Mouse (Mus musculus) CD4-positive, CD25-positive, alpha-beta regulatory T cell, adult 2 months (primary cell): ENCODE data around the gene Itga2b.

Experiments
- DNase-seq: peaks from one replicate; pipeline ENCODE4 v3.0.0-alpha.2; 2012; ENCODE audit warnings: low read depth, low spot score

Itga2b gene

GRCm38 (mm10) chr11:102469648-102470357 is at the start of gene Itga2b:
TSS of gene Itga2b (minus strand) at chr11:102470122.
- DNase-seq: no peak

GRCm38 (mm10) chr11:102514793-102515424 is 45.0 kb upstream of the Itga2b start:
- DNase-seq: no peak

- no peak for DNase-seq
Measured at GRCm38 (mm10) chr11:102510226-102510625, 40.3 kb upstream of the Itga2b start.

GRCm38 (mm10) chr11:102496732-102497131 is 26.8 kb upstream of the Itga2b start:
- DNase-seq: peak; percentile 33

GRCm38 (mm10) chr11:102496206-102496605 is 26.3 kb upstream of the Itga2b start:
- no peak for DNase-seq

- no peak for DNase-seq
Measured at GRCm38 (mm10) chr11:102495742-102496141, 25.8 kb upstream of the Itga2b start.

- no peak for DNase-seq
Measured at GRCm38 (mm10) chr11:102495114-102495513, 25.2 kb upstream of the Itga2b start.

- DNase-seq: no peak
Measured at GRCm38 (mm10) chr11:102494063-102494650, 24.2 kb upstream of the Itga2b start.

GRCm38 (mm10) chr11:102493241-102493640 is 23.3 kb upstream of the Itga2b start:
- no peak for DNase-seq

GRCm38 (mm10) chr11:102487901-102488300 is 18.0 kb upstream of the Itga2b start:
- no peak for DNase-seq

GRCm38 (mm10) chr11:102486733-102487386 is 16.9 kb upstream of the Itga2b start:
- peak; percentile 78 for DNase-seq

- DNase-seq: no peak
Measured at GRCm38 (mm10) chr11:102481779-102482178, 11.9 kb upstream of the Itga2b start.

- no peak for DNase-seq
Measured at GRCm38 (mm10) chr11:102480897-102481296, 11.0 kb upstream of the Itga2b start.

- no peak for DNase-seq
Measured at GRCm38 (mm10) chr11:102480111-102480510, 10.2 kb upstream of the Itga2b start.

- DNase-seq: no peak
Measured at GRCm38 (mm10) chr11:102479581-102479980, 9.7 kb upstream of the Itga2b start.

GRCm38 (mm10) chr11:102478671-102479070 is 8.7 kb upstream of the Itga2b start:
- no peak for DNase-seq

GRCm38 (mm10) chr11:102475027-102475426 is 5.1 kb upstream of the Itga2b start:
- no peak for DNase-seq

- DNase-seq: peak; percentile 94
Measured at GRCm38 (mm10) chr11:102467041-102467631, 2.8 kb downstream of the Itga2b start.

GRCm38 (mm10) chr11:102465713-102466436 is 4.0 kb downstream of the Itga2b start:
- DNase-seq: no peak

- DNase-seq: no peak
Measured at GRCm38 (mm10) chr11:102464901-102465300, 5.0 kb downstream of the Itga2b start.

GRCm38 (mm10) chr11:102461764-102462163 is 8.2 kb downstream of the Itga2b start:
- DNase-seq: no peak
